Mouse (Mus musculus): ENCODE results near the gene Tubb2a.

GRCm38 (mm10) chr13:34119406-34119805 is 41.6 kb upstream of the Tubb2a start:
- TF ChIP-seq CTCF (IDR thresholded peaks at IDR 0.05; ENCODE audit: borderline replicate concordance, insufficient read depth, low read length) (no peak), POLR2A (IDR thresholded peaks at IDR 0.05; ENCODE audit: low read depth, low read length) (no peak)

Data from embryonic fibroblast, embryonic 13.5 days (primary cell).